Mouse (Mus musculus) cerebellum, adult 8-10 months (tissue): ENCODE data around the gene Fam168a.

Experiments used
- DNase-seq: peaks from one replicate; pipeline ENCODE4 v3.0.0; 2022

Fam168a gene

GRCm38 (mm10) chr7:100871355-100871754 is 164.9 kb downstream of the Fam168a start:
- DNase-seq: no peak

GRCm38 (mm10) chr7:100871892-100872291 is 165.5 kb downstream of the Fam168a start:
- DNase-seq: no peak

- DNase-seq: no peak
Measured at GRCm38 (mm10) chr7:100873197-100873596, 166.8 kb downstream of the Fam168a start.

- DNase-seq: no peak
Measured at GRCm38 (mm10) chr7:100875822-100876221, 169.4 kb downstream of the Fam168a start.

- DNase-seq: no peak
Measured at GRCm38 (mm10) chr7:100876293-100876692, 169.9 kb downstream of the Fam168a start.

GRCm38 (mm10) chr7:100876771-100877170 is 170.3 kb downstream of the Fam168a start:
- DNase-seq: no peak

GRCm38 (mm10) chr7:100879595-100879994 is 173.2 kb downstream of the Fam168a start:
- no peak for DNase-seq

GRCm38 (mm10) chr7:100881531-100881930 is 175.1 kb downstream of the Fam168a start:
- no peak for DNase-seq

GRCm38 (mm10) chr7:100881950-100882349 is 175.5 kb downstream of the Fam168a start:
- DNase-seq: no peak

- no peak for DNase-seq
Measured at GRCm38 (mm10) chr7:100884460-100884859, 178.0 kb downstream of the Fam168a start.

GRCm38 (mm10) chr7:100886535-100886934 is 180.1 kb downstream of the Fam168a start:
- DNase-seq: peak; percentile 67
